Mouse (Mus musculus): ENCODE results near the gene Anpep. TPM values are rescaled to one million over a fixed set of nuclear protein-coding genes. Genes with fewer than 3 reads are reported as not detected.

Anpep gene
- polyA plus RNA-seq, 1 experiment = 8.9 TPM

DNA sequence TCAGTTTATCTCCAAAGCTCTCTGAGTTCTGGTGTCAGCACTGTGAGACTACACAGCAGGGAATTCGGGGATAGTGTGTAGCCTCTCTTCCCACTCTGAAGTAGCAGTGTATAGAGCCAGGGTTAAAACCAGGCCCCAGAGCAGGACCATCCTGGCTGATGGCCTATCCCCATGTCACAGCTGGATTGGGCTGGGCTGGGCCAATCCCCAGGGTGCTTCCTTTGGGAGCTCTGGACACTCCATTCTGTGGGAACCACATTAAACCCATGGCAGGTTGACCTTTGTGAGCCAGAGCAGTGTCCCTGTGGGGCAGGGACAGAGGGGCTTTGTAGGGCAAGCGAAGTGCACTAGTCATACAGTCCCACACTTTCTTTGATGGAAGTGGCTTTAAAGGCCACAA lies 14.5 kb downstream of the Anpep start:
- H3K4me3 ChIP-seq (ENCODE audit: insufficient read depth, low read depth, low read length) = peak overlapping the region; percentile 53; the same call in 1 of the 2 replicates
- no peak overlapping the region for H3K27ac ChIP-seq (replicated peaks; ENCODE audit: low read depth, low read length)
- H3K4me1 ChIP-seq (ENCODE audit: control insufficient read depth, insufficient read depth, insufficient read length, low read length) = no peaks in the 10 kb centered on the region

DNA sequence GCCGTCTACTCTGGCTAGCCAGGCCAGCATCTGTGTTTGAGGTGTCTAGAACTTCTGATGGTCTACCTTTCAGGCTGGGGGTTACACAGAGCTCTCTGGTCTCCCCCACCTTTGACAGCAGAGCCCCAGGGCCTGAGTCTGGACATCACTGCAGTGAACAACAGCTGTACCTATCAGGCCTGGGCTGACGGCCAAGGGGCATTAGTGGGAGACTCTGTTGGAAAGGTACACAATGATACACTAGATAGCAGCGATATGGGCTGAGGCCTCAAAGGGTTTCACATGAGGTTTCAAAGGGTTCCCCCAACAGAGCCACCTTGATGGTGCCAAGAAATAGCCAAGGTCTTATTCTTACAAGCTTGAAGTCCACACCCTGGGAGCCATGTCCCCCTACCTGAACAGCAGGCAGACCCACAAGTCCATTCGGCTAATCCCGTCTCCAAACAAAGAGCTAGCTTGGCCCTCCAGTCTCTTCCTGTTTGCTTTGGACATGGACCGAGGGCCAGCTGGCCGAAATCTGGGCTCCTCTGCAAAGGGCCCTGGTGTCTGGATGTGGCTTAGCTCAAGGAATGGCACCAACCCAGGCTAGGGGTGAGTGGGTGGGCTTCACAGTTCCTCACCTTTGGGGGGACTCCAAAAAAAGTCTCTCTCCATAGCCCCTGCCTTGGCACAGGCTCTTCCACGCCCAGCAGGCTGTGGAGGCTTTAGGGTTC lies 16.6 kb downstream of the Anpep start:
- no peak overlapping the region for H3K27ac ChIP-seq (replicated peaks; ENCODE audit: low read depth, low read length)
- no peak overlapping the region for H3K4me3 ChIP-seq (ENCODE audit: insufficient read depth, low read depth, low read length)
- no peaks in the 10 kb centered on the region for H3K4me1 ChIP-seq (ENCODE audit: control insufficient read depth, insufficient read depth, insufficient read length, low read length)

DNA sequence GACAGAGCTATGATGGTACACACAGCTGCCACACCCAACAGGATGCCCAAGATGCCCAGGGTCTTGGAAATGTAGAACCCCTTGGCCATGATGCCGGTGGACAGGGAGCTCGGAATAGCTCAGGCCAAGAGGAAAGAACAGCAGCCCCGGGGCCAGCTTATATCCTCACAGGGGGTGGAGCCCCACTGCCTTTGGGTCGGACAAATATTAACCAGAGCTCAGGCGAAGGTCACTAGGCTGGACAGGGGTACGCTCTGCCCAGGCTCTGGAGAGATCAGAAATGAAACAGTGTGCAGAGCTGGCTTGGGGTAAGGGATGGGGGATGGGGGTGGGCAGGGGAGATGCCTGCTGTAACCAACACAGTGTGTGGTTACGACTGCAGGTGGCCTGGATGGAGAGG lies 18.7 kb downstream of the Anpep start:
- H3K4me3 ChIP-seq (ENCODE audit: insufficient read depth, low read depth, low read length) = no peak overlapping the region
- H3K4me1 ChIP-seq (ENCODE audit: control insufficient read depth, insufficient read depth, insufficient read length, low read length) = no peaks in the 10 kb centered on the region
- H3K27ac ChIP-seq (replicated peaks; ENCODE audit: low read depth, low read length) = no peak overlapping the region

DNA sequence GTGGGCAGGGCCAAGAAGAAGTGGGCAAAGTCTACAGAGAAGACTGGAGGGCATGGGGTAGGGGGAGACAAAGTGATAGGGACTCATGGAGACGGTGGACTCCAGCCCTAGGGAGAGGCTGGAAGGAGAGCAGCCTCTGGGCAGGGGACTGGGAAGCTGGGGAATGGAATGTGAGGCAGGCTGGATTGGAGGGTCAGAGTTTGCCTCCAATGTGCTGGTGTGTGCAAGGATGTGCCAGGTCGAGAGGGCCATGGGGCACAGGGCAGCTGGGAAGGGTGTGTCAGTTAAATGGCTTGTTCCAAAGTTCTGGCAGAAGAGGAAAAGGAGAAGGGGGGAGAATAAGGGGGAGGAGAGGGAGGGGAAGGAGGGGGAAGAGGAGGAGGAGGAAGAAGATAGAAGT lies 23.6 kb downstream of the Anpep start:
- Histone ChIP-seq H3K4me3 (ENCODE audit: insufficient read depth, low read depth, low read length) (no peak overlapping the region), H3K27ac (replicated peaks; ENCODE audit: low read depth, low read length) (no peak overlapping the region), H3K4me1 (ENCODE audit: control insufficient read depth, insufficient read depth, insufficient read length, low read length) (no peaks in the 10 kb centered on the region)

DNA sequence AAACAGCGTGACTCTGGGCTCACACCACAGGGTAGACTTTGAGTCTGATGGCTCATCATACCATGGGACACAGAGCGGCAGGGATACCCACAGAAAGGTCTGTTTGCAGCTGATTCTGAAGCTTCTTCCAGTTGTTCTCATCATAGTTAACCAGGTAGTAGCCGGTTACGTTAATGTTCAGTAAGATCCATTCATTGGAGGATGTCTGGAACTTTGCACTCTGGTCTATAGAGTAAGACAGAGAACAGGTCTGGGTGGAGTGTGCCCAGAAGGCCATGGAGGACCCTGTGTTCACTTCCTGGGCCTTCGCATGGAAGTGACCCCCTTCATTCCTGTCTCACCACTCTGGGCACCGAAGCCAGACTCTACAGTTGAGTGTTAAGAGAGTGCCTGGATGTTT lies 25.7 kb downstream of the Anpep start:
- no peaks in the 10 kb centered on the region for H3K4me1 ChIP-seq (ENCODE audit: control insufficient read depth, insufficient read depth, insufficient read length, low read length)
- H3K27ac ChIP-seq (replicated peaks; ENCODE audit: low read depth, low read length) = no peak overlapping the region
- no peak overlapping the region for H3K4me3 ChIP-seq (ENCODE audit: insufficient read depth, low read depth, low read length)

DNA sequence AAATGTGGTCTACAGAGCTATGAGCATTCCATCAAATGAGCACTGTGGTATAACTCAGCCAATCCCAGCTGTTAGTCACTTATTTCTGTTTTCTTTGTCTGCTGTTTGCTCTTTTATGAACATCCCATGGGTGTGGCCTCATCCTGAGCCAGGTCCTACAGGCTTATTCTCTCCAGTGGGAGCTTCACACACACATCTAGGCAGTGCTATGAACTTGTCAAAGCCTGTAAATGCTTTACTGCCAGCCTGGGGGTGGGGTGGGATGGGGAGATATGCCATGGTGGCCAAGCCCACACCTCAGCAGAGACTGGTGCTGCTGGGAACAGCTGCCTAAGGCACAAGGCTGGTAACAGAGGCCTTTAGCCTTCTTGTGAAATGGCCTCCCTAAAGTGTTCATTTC lies 27.9 kb downstream of the Anpep start:
- Histone ChIP-seq H3K4me1 (ENCODE audit: control insufficient read depth, insufficient read depth, insufficient read length, low read length) (no peaks in the 10 kb centered on the region), H3K4me3 (ENCODE audit: insufficient read depth, low read depth, low read length) (no peak overlapping the region), H3K27ac (replicated peaks; ENCODE audit: low read depth, low read length) (no peak overlapping the region)

DNA sequence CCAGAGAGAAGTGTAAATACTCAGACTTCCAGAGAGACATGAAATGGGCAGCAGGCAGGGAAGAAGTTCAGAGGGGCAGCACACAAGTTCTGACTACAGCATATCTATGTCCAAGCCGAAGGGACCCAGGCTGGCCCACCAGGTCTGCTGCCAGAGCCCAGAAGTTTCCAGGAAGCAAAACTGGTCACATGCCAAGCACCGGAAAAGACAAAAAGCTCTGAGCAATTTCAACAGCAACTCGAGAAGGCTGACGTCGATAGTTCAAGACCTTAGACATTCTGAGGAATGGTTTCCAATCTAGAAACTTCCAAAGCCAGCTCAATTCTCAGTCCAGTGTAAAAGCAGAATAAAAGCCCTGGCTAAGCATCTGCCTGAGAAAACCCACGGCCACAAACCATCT lies 29.3 kb downstream of the Anpep start:
- H3K27ac ChIP-seq (replicated peaks; ENCODE audit: low read depth, low read length) = peak overlapping the region; percentile 32; the same call in 1 of the 2 replicates
- H3K4me3 ChIP-seq (ENCODE audit: insufficient read depth, low read depth, low read length) = no peak overlapping the region
- no peaks in the 10 kb centered on the region for H3K4me1 ChIP-seq (ENCODE audit: control insufficient read depth, insufficient read depth, insufficient read length, low read length)

DNA sequence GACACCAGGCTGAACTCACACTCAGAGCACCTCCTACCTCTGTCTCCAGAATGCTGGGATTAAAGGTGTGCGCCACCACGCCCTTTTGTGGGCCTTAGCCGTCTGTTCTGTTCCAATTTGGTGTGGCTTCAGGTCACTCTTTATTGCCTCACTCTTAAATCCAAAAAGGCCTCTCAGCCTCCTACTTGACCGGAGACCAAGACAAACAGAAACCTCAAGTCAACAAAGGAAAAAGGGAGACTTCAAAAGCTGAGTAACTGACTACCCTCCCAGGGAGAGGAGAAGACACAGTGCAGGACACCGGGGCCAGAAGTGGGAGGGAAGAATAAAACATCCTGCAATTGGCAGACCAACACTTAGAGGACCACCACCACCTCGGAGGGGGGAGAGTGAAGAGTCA lies 29.7 kb downstream of the Anpep start:
- peak overlapping the region; percentile 32; the same call in 1 of the 2 replicates for H3K27ac ChIP-seq (replicated peaks; ENCODE audit: low read depth, low read length)

DNA sequence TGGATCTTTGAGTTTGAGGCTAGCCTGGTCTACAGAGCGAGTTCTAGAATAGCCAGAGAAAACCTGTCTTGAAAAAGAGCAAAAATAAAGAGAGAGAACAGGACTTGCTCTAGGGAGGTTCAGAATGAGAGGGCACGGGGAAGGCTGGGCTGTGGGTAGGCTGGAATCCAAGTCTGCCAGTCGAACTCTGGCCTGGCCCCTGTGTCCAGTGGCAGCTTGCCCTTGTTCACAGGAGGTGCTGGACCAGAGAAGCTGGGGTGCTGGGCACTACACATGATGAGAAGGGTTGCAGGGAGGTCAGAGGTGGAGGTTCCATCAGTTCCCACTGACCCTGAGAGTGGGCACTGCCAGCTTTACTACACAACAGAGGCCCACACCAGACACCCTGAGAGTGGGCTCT lies 32.5 kb downstream of the Anpep start:
- Histone ChIP-seq H3K4me3 (ENCODE audit: insufficient read depth, low read depth, low read length) (no peak overlapping the region), H3K4me1 (ENCODE audit: control insufficient read depth, insufficient read depth, insufficient read length, low read length) (no peaks in the 10 kb centered on the region), H3K27ac (replicated peaks; ENCODE audit: low read depth, low read length) (no peak overlapping the region)

More for the DNA sequence above, 29.7 kb downstream of the Anpep start:
- H3K4me1 ChIP-seq (ENCODE audit: control insufficient read depth, insufficient read depth, insufficient read length, low read length) = no peaks in the 10 kb centered on the region
- no peak overlapping the region for H3K4me3 ChIP-seq (ENCODE audit: insufficient read depth, low read depth, low read length)

DNA sequence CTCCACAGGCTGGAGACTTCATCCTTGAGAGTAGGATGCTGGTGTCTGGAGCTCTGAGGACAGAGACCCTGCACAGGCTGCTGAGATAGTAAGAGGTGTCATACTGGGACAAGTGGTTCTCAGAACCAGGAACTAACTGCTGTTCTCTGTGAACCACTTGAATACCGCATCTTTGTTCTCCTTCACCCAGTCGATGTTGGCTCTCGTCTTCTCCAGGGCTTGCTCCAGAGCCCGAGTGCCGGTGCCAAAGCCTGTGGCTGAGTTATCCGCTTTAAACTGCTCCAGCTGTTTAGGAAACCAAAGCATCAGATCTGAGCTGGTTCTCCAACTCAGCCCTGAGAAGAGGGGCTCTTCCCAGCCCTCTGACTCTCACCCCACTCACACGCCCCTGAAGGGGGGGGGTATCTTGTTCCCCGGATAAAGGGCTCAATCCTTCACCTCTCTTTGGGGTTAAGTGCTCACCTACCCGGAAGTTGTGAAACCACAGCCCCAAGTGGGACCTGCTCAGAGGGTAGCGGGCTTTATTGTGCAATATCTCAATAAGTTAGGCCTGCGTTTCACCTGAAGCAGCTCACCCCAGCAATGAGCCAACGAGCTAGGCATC lies 38.7 kb downstream of the Anpep start:
- Histone ChIP-seq H3K4me1 (ENCODE audit: control insufficient read depth, insufficient read depth, insufficient read length, low read length) (no peaks in the 10 kb centered on the region), H3K27ac (replicated peaks; ENCODE audit: low read depth, low read length) (no peak overlapping the region), H3K4me3 (ENCODE audit: insufficient read depth, low read depth, low read length) (no peak overlapping the region)

DNA sequence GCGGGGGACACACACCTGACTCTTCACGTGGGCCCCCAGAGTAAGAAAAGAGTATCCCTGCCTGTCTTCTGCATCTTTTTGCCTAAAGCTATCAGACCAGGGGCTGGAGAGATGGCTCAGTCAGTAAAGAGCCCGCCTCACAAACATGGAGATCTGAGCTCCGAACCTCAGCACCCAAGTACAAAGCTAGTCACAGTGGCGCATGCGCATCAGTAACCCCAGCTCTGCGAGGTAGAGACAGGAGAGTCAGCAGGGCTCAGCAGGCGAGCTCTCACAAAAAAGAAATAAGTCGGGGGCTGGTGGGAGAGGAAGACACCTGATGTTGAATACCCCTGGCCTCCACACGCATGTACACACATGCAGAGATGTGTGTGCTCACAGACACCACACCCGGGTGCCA lies 40.9 kb downstream of the Anpep start:
- Histone ChIP-seq H3K27ac (replicated peaks; ENCODE audit: low read depth, low read length) (no peak overlapping the region), H3K4me1 (ENCODE audit: control insufficient read depth, insufficient read depth, insufficient read length, low read length) (no peaks in the 10 kb centered on the region), H3K4me3 (ENCODE audit: insufficient read depth, low read depth, low read length) (no peak overlapping the region)

DNA sequence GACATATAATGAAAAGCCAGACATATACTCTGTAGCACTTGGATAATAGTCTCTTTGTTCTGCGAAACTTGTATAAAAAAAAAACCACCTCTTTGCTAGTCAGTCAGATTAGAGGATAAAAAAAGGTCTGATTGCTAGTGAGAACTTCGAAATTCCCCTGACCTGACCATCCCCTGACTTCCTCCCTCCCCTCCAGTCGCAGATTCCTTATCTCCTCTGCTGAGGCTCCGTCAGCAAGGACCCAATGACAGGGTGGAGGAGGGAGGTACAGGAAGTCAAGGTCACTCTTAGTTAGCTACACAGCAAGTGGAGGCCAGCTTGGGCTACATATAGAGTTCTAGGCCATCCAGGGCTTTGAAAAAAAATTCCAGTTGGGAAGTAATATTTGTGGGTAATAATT lies 41.3 kb downstream of the Anpep start:
- Histone ChIP-seq H3K4me3 (ENCODE audit: insufficient read depth, low read depth, low read length) (no peak overlapping the region), H3K27ac (replicated peaks; ENCODE audit: low read depth, low read length) (no peak overlapping the region), H3K4me1 (ENCODE audit: control insufficient read depth, insufficient read depth, insufficient read length, low read length) (no peaks in the 10 kb centered on the region)

DNA sequence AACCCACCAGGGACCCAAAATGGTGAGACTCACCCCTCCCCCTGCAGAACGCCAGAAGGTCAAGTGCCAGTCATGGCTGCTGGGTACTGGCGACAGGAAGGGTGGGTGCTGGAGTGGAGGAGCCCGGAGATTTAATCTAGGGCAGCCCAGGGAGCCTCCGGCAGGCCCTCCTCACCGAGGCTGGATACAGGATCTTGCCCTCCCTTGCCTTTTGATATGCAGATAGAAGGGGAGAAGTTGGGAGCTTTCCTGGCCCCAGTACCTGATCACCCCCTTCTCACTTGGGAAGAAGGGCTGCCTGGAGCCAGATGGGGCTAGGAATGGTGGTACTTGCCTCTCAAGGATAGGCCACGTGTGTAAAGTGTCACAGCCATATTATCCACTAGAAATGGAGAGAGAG lies 42.5 kb downstream of the Anpep start:
- Histone ChIP-seq H3K4me1 (ENCODE audit: control insufficient read depth, insufficient read depth, insufficient read length, low read length) (no peaks in the 10 kb centered on the region), H3K27ac (replicated peaks; ENCODE audit: low read depth, low read length) (no peak overlapping the region), H3K4me3 (ENCODE audit: insufficient read depth, low read depth, low read length) (no peak overlapping the region)

DNA sequence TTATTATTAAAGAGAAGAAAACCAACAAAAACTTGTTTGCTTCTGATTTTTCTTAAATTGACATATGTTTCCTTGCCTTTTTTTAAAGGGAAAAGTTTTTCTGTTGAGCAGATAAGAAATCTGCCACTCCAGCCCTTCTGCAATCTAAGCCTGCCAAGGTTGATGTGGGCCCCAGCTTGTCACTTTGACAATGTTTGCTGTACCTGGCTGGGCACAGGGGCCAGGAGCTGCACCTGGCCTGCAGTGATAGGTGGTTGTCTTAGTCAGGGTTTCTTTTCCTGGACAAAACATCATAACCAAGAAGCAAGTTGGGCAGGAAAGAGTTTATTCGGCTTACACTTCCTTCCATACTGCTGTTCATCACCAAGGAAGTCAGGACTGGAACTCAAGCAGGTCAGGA lies 47.5 kb downstream of the Anpep start:
- no peak overlapping the region for H3K4me3 ChIP-seq (ENCODE audit: insufficient read depth, low read depth, low read length)
- no peaks in the 10 kb centered on the region for H3K4me1 ChIP-seq (ENCODE audit: control insufficient read depth, insufficient read depth, insufficient read length, low read length)
- no peak overlapping the region for H3K27ac ChIP-seq (replicated peaks; ENCODE audit: low read depth, low read length)

DNA sequence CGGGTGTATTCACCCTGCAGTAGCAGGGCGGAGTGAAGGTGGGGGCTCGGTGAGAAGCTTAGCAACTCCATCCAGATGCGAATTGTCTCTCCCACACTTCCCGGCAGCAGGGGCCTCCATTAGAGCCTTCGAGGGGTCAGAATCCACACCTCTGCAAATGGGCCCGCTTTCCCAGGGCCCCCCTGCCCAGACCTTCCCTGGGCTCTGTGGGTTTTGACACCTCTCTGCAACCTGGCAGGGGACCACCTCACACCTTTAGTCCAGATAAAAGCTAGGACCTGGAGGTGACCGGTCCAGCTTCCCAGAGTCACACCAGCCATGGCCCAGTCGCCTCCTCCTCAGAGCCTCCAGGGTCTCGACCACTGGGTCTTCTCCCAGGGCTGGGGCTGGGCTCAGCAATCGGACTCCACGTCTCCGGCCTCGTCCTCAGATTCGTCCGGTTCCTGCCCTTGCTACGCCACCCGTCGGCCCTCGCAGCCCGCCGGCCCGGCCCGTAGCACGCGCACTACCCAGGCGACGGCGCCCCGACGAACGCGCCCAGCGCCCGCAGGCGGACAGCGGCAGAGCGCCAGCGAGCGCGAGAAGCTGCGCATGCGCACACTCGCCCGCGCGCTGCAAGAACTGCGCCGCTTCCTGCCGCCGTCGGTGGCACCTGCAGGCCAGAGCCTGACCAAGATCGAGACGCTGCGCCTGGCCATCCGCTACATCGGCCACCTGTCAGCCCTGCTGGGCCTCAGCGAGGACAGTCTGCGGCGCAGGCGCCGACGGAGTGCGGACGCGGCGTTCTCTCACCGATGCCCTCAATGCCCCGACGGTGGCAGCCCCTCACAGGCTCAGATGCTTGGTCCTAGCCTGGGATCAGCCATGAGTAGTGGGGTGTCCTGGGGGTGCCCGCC lies 50.0 kb downstream of the Anpep start, which contains the start of gene Mesp2:
Gene Mesp2 (plus strand): TSS at position 117 of the 896 bp plus-strand sequence.
- Histone ChIP-seq H3K4me1 (ENCODE audit: control insufficient read depth, insufficient read depth, insufficient read length, low read length) (no peaks in the 10 kb centered on the region), H3K4me3 (ENCODE audit: insufficient read depth, low read depth, low read length) (peak within 1 kb of the TSS; percentile 28; the same call in 1 of the 2 replicates), H3K27ac (replicated peaks; ENCODE audit: low read depth, low read length) (no peak within 1 kb of the TSS)

Data from brown adipose tissue, adult 24 weeks (tissue).